Mouse (Mus musculus) heart, postnatal 0 days (tissue): ENCODE results near the gene Meis2.

Experiments
- CTCF ChIP-seq: IDR thresholded peaks from 2 replicates; pipeline ENCODE4 v1.5.1; 2016; ENCODE audit warnings: antibody characterized with exemption, control low read depth, low read depth
- EP300 ChIP-seq: IDR thresholded peaks from 2 replicates; pipeline ENCODE4 v1.6.1; 2016; ENCODE audit warnings: antibody characterized with exemption, low read depth

DNA sequence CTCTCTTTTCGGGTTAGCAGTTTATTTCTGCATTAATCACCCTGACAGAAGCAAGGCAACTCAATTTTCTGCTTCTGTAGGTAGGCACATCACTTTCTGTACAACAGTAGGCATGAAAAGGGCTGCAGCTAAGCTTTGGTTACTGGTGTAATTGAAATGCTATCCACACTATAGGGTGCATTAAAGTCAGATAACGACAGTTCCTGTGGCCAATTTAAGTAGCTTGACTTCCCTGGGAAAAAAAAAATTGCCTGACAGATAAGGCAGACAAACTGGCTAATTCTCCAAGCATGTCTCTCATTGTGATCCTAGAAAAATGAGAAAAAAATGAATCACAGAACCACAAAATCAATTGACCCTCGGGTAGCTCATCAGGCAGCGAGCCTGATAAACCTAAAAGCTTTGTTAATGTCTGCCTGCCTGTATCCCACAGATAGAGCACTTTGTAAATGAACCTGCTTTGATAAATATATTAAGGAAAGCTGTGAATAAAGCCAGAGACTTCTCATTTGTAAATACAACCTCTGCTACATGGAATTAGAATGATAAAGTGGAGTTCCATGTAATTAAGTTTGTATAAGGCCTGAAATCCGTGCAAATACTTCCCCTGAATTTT, 145.2 kb downstream of the Meis2 start:
- TF ChIP-seq CTCF = no peak
- no peak for TF ChIP-seq EP300
